Mouse (Mus musculus): Measurements from ENCODE around the gene Drd2. TPM values are rescaled to one million over a fixed set of nuclear protein-coding genes. Genes with fewer than 3 reads are reported as not detected.

Gene Drd2
- polyA plus RNA-seq, 1 experiment from 2014 or later: 0.24 TPM

DNA sequence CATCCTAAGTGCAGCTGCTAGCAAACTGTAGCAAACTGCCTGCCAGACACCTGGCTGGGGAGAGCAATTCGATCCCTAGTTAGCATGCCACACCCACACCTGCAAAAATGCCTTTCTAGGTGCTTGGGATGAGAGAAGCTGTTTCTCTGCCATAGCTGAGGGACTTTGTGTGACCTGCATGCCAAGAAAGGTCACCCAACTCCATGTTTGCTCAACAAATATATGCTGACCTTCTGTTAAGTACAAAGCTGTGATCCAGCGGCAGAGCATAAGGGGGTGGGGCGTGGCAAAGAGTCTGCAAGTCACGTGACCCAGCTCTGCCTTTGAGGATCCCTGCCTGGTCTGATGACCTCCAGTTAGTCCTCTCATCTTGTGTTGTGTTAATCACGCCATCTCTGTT, 25.3 kb downstream of the Drd2 start:
- Histone ChIP-seq H3K9ac (replicated peaks; ENCODE audit: low read depth) (no peak overlapping the region), H3K9me3 (ENCODE audit: low read length) (no peaks in the 10 kb centered on the region), H3K36me3 (ENCODE audit: insufficient read depth, low read length) (no peaks in the 10 kb centered on the region), H3K4me1 (ENCODE audit: insufficient read depth, low read depth, low read length) (no peaks in the 10 kb centered on the region), H3K4me3 (ENCODE audit: low read depth, low read length) (no peak overlapping the region), H3K27me3 (replicated peaks; ENCODE audit: insufficient read depth, low read length) (no peaks in the 10 kb centered on the region), H3K27ac (ENCODE audit: low read length) (no peak overlapping the region), H3K4me2 (replicated peaks; ENCODE audit: low read depth, low read length) (no peak overlapping the region)
- ATAC-seq (peak; percentile 68), DNase-seq (ENCODE audit: low spot score) (peak; percentile 78)
- TF ChIP-seq EP300 (IDR thresholded peaks at IDR 0.05): no peak
- no peak for TF ChIP-seq CTCF (IDR thresholded peaks at IDR 0.05)
- WGBS: 7% methylated on average over 5 of the region's 5 CpGs

DNA sequence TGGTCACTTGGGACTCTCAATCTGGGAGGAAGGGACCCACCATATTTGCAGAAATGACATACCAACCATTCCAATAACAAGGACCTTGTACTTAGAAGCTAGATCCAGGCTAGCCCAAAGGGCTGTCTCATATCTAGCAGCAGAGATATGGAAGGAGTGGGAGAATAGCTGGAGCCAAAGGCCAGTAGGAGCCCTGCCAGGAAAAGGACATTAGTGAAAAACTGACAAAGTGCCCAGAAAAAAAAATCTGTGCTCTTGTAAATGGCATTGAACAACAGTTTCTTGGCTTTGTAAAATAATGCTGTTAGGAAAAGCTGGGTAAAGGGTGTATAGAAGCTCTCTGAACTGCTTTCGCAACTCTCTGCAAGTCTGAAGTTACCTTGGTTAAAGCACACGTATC, 33.5 kb downstream of the Drd2 start:
- WGBS: 63% methylated on average over 2 of the region's 2 CpGs
- no peaks in the 10 kb centered on the region for H3K36me3 ChIP-seq (ENCODE audit: insufficient read depth, low read length)
- TF ChIP-seq CTCF (IDR thresholded peaks at IDR 0.05) (no peak), EP300 (IDR thresholded peaks at IDR 0.05) (no peak)
- ATAC-seq (no peak), DNase-seq (ENCODE audit: low spot score) (no peak)
- no peak overlapping the region for H3K4me3 ChIP-seq (ENCODE audit: low read depth, low read length)
- H3K4me2 ChIP-seq (replicated peaks; ENCODE audit: low read depth, low read length): no peak overlapping the region
- no peak overlapping the region for H3K9ac ChIP-seq (replicated peaks; ENCODE audit: low read depth)
- H3K9me3 ChIP-seq (ENCODE audit: low read length): no peaks in the 10 kb centered on the region
- H3K27me3 ChIP-seq (replicated peaks; ENCODE audit: insufficient read depth, low read length): no peaks in the 10 kb centered on the region
- H3K27ac ChIP-seq (ENCODE audit: low read length): no peak overlapping the region
- no peaks in the 10 kb centered on the region for H3K4me1 ChIP-seq (ENCODE audit: insufficient read depth, low read depth, low read length)

DNA sequence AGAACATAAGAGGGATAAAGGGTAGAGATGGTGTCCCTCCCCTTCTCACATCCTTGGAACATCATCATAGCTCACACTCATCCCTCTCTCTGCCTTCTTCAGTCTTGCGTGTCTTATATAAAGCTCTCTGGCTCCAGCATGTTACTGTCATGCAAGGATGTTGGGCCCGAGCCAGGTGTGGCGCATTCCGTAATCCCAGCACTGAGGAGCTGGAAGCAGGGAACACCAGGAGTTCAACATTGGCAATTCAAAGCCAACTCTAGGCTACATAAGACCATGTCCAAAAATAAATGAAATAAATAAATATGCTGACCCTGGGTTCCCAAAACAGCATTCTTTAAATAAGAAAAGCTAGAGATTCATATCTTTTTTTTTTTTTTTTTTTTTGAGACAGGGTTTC, 39.5 kb downstream of the Drd2 start:
- H3K36me3 ChIP-seq (ENCODE audit: insufficient read depth, low read length): no peaks in the 10 kb centered on the region
- TF ChIP-seq EP300 (IDR thresholded peaks at IDR 0.05) (no peak), CTCF (IDR thresholded peaks at IDR 0.05) (no peak)
- no peak overlapping the region for H3K4me3 ChIP-seq (ENCODE audit: low read depth, low read length)
- no peak overlapping the region for H3K9ac ChIP-seq (replicated peaks; ENCODE audit: low read depth)
- H3K27ac ChIP-seq (ENCODE audit: low read length): no peak overlapping the region
- H3K27me3 ChIP-seq (replicated peaks; ENCODE audit: insufficient read depth, low read length): no peaks in the 10 kb centered on the region
- ATAC-seq: no peak
- WGBS: 86% methylated on average over 4 of the region's 4 CpGs
- H3K4me2 ChIP-seq (replicated peaks; ENCODE audit: low read depth, low read length): no peak overlapping the region
- no peak for DNase-seq (ENCODE audit: low spot score)
- no peaks in the 10 kb centered on the region for H3K4me1 ChIP-seq (ENCODE audit: insufficient read depth, low read depth, low read length)
- H3K9me3 ChIP-seq (ENCODE audit: low read length): no peaks in the 10 kb centered on the region

DNA sequence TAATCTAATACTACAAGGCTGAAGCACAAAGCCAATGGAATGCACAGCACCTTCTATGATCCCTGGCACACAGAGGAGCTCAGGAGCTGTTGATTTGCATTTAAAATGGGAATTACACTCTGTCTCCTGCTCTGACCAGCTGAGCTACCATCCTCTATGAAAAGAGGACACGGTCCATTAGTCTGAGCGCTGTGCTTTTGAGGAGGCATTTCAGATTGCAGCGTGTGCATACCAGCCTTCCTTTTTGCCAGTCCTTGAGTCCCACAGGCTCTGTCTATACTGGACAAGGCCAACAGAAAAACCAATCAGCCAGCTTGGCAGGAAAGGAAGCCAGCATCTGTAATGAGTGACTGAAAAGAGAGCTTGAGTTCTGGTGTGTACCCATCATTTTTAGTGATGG, 43.6 kb downstream of the Drd2 start:
- H3K27ac ChIP-seq (ENCODE audit: low read length): no peak overlapping the region
- H3K4me1 ChIP-seq (ENCODE audit: insufficient read depth, low read depth, low read length): no peaks in the 10 kb centered on the region
- H3K36me3 ChIP-seq (ENCODE audit: insufficient read depth, low read length): no peaks in the 10 kb centered on the region
- ATAC-seq: no peak
- H3K27me3 ChIP-seq (replicated peaks; ENCODE audit: insufficient read depth, low read length): no peaks in the 10 kb centered on the region
- H3K9ac ChIP-seq (replicated peaks; ENCODE audit: low read depth): no peak overlapping the region
- WGBS: 89% methylated on average over 3 of the region's 3 CpGs
- H3K4me3 ChIP-seq (ENCODE audit: low read depth, low read length): no peak overlapping the region
- DNase-seq (ENCODE audit: low spot score): no peak
- no peaks in the 10 kb centered on the region for H3K9me3 ChIP-seq (ENCODE audit: low read length)
- TF ChIP-seq EP300 (IDR thresholded peaks at IDR 0.05) (no peak), CTCF (IDR thresholded peaks at IDR 0.05) (no peak)
- H3K4me2 ChIP-seq (replicated peaks; ENCODE audit: low read depth, low read length): no peak overlapping the region

DNA sequence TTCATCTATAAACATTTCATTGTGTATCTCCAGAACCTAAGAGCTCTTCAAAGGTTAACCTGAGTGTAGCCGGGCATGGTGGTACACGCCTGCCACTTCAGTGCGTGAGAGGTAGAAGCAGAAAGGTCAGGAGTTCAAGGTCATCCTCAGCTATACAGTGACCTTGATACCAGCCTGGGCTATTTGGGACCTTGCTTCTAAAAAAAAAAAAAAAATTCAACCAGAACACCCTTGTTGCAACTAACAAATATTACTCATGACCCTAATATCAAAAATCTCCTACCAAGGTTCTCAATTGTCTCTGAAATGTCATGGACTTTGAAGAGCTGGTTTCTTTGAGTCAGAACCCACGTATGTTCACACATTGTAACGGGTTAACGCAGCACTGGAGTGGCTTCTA, 44.4 kb downstream of the Drd2 start:
- Histone ChIP-seq H3K36me3 (ENCODE audit: insufficient read depth, low read length) (no peaks in the 10 kb centered on the region), H3K9ac (replicated peaks; ENCODE audit: low read depth) (no peak overlapping the region), H3K27me3 (replicated peaks; ENCODE audit: insufficient read depth, low read length) (no peaks in the 10 kb centered on the region), H3K4me3 (ENCODE audit: low read depth, low read length) (no peak overlapping the region), H3K9me3 (ENCODE audit: low read length) (no peaks in the 10 kb centered on the region), H3K27ac (ENCODE audit: low read length) (no peak overlapping the region), H3K4me2 (replicated peaks; ENCODE audit: low read depth, low read length) (no peak overlapping the region), H3K4me1 (ENCODE audit: insufficient read depth, low read depth, low read length) (no peaks in the 10 kb centered on the region)
- DNase-seq (ENCODE audit: low spot score) (no peak), ATAC-seq (no peak)
- WGBS: 68% methylated on average over 6 of the region's 6 CpGs
- no peak for TF ChIP-seq CTCF (IDR thresholded peaks at IDR 0.05)
- TF ChIP-seq EP300 (IDR thresholded peaks at IDR 0.05): no peak

DNA sequence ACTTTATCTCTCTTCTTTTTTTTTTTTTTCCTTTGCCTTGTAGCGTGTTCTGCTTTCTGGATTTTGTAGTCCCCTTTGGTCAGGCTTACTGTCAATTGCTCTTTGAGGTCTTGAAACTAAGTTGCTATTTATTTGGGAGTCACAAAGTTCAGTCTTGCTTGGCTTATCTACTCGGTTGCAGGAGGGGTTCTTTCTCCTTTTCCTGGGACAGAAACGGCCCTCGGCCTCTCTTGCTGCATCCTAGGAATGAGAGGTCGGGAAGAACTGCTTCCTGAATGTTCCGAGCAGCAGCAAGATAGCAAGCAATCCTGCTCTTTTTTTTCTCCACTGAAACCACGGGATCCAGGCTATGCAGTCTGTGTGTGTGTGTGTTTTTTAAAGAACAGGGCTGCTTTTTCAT, 44.9 kb downstream of the Drd2 start:
- no peak overlapping the region for H3K27ac ChIP-seq (ENCODE audit: low read length)
- no peak for TF ChIP-seq EP300 (IDR thresholded peaks at IDR 0.05)
- TF ChIP-seq CTCF (IDR thresholded peaks at IDR 0.05): no peak
- no peaks in the 10 kb centered on the region for H3K36me3 ChIP-seq (ENCODE audit: insufficient read depth, low read length)
- ATAC-seq (no peak), DNase-seq (ENCODE audit: low spot score) (no peak)
- H3K4me3 ChIP-seq (ENCODE audit: low read depth, low read length): no peak overlapping the region
- no peak overlapping the region for H3K9ac ChIP-seq (replicated peaks; ENCODE audit: low read depth)
- no peaks in the 10 kb centered on the region for H3K27me3 ChIP-seq (replicated peaks; ENCODE audit: insufficient read depth, low read length)
- H3K4me2 ChIP-seq (replicated peaks; ENCODE audit: low read depth, low read length): no peak overlapping the region
- no peaks in the 10 kb centered on the region for H3K9me3 ChIP-seq (ENCODE audit: low read length)
- WGBS: 11% methylated on average over 7 of the region's 7 CpGs
- H3K4me1 ChIP-seq (ENCODE audit: insufficient read depth, low read depth, low read length): no peaks in the 10 kb centered on the region

DNA sequence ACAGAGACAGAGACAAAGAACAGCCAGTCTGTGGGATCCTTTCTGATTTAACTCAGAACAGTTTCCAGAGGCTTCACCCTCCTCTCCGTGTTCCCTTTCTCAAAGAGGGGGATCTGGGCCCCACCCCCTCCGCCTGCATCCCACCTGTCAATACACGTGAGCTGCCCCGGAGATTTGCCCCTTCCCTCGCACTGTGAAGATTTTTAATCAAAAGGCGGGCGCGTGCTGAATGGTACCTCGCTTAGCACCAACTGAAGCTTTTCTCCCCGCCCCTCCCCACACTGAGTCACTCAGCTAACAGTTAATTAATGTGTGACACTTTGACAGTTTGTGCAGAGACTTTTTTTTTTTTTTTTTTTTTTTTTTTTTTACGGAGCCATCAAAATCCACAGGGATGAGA, 45.7 kb downstream of the Drd2 start:
- DNase-seq (ENCODE audit: low spot score): peak; percentile 5
- H3K9ac ChIP-seq (replicated peaks; ENCODE audit: low read depth): no peak overlapping the region
- no peaks in the 10 kb centered on the region for H3K9me3 ChIP-seq (ENCODE audit: low read length)
- TF ChIP-seq EP300 (IDR thresholded peaks at IDR 0.05): no peak
- no peak for TF ChIP-seq CTCF (IDR thresholded peaks at IDR 0.05)
- H3K27ac ChIP-seq (ENCODE audit: low read length): no peak overlapping the region
- 22% methylated on average over 11 of the region's 11 CpGs for WGBS
- H3K27me3 ChIP-seq (replicated peaks; ENCODE audit: insufficient read depth, low read length): no peaks in the 10 kb centered on the region
- H3K4me2 ChIP-seq (replicated peaks; ENCODE audit: low read depth, low read length): no peak overlapping the region
- H3K36me3 ChIP-seq (ENCODE audit: insufficient read depth, low read length): no peaks in the 10 kb centered on the region
- H3K4me3 ChIP-seq (ENCODE audit: low read depth, low read length): no peak overlapping the region
- ATAC-seq: no peak
- H3K4me1 ChIP-seq (ENCODE audit: insufficient read depth, low read depth, low read length): no peaks in the 10 kb centered on the region

Data from lung, postnatal 0 days (tissue).